Mouse (Mus musculus) stomach, postnatal 0 days (tissue): Measurements from ENCODE around the gene Adad2.

Experiments used
- CTCF ChIP-seq: IDR thresholded peaks from 2 replicates; pipeline ENCODE4 v1.5.1; 2016; ENCODE audit warnings: antibody characterized with exemption, low read depth, mild to moderate bottlenecking, moderate library complexity
- EP300 ChIP-seq: optimal IDR thresholded peaks from 2 replicates; pipeline ENCODE3; 2016; ENCODE audit warnings: antibody characterized with exemption

DNA sequence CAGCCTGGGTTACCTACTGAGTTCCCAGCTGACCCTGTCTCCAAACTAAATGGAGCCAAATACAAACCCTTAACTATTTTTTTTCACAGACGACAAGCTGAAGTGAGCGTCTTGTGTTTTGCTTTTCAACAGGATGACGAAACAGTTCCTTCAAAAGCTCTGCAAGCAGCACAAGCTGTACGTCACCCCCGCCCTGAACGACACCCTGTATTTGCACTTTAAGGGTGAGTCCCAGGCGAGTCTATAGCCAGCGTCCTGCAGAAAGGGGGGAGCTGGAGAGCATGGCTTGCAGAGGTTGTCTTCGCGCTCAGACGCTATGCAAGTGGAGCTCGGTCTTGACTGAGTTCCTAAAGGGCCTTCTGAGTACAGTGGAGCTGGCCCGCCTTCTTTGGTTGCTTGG lies 33.5 kb upstream of the Adad2 start:
- TF ChIP-seq CTCF (no peak), EP300 (no peak)
